Comparison of ENCODE assay signal across 15 mouse cellular contexts in the genomic region with DNA sequence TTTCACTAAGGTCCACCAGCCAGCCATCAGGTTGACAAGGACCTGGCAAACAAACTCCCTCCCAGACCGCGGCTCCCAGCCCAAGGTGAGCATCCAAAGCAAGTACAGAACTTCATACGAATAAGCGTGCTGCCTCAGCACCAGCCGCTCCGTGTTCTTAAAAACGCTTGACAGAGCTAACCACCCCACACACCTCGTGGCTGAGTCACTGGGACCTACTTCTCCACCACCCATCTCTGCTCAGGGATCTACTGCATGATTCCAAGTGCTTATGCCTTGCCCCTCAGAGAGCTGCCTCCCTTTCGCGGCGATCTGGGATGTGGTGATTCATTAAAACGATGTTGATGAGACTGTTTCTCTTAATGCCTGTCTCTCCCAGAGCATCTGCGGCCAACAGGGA.
"Had no signal": no experiment of that assay in that cellular context is flagged by ENCODE, and none has a peak within 500 bp of the region (broad histone marks: within the 10 kb centered on the region; RNA-seq: fewer than 3 reads in every experiment).

No protein-coding gene starts in this region.

- H3K27me3 ChIP-seq: neural tube, embryonic 13.5 days had no signal

- H3K4me1 ChIP-seq: midbrain, embryonic 12.5 days had no signal

- H3K9ac ChIP-seq: limb, embryonic 13.5 days; liver, embryonic 14.5 days; midbrain, embryonic 12.5 days; neural tube, embryonic 13.5 days had no signal

- H3K27ac ChIP-seq: limb, embryonic 13.5 days; liver, embryonic 14.5 days; midbrain, embryonic 12.5 days; neural tube, embryonic 13.5 days; stomach, postnatal 0 days had no signal

- H3K36me3 ChIP-seq: limb, embryonic 13.5 days; midbrain, embryonic 12.5 days; neural tube, embryonic 13.5 days had no signal

- H3K4me3 ChIP-seq: limb, embryonic 13.5 days; midbrain, embryonic 12.5 days; neural tube, embryonic 13.5 days had no signal

- ATAC-seq: intestine, embryonic 16.5 days; midbrain, embryonic 16.5 days had no signal

- H3K4me2 ChIP-seq: limb, embryonic 13.5 days; midbrain, embryonic 12.5 days; neural tube, embryonic 13.5 days had no signal

- DNase-seq: kidney, adult 8-10 months; kidney, postnatal 25 days; layer of hippocampus, adult 9-11 months; layer of hippocampus, postnatal 36 days; lung, adult 18-20 months; retina, postnatal 1 day; thymus, adult 18-20 months; thymus, postnatal 14 days had no signal

- H3K9me3 ChIP-seq: limb, embryonic 13.5 days; midbrain, embryonic 12.5 days; neural tube, embryonic 13.5 days had no signal
